Mouse (Mus musculus): ENCODE measurements at regions not wholly inside any gene's neighbourhood (a gene's known extent, or its start where the extent isn't known, plus 50 kb on each side); places are given as distances from the start of the nearest gene placed in this dataset.

GRCm38 (mm10) chr5:64599865-64600288, 203.3 kb upstream of the Klf3 start:
- peak overlapping the region; percentile 50 for H3K9ac ChIP-seq
- peak overlapping the region; percentile 69 for H3K4me2 ChIP-seq
- H3K9me3 ChIP-seq (replicated peaks), result no peaks in the 10 kb centered on the region
- H3K4me1 ChIP-seq (replicated peaks), result peaks cover 45% of the 10 kb centered on the region
- H3K27me3 ChIP-seq, result no peaks in the 10 kb centered on the region
- no peaks in the 10 kb centered on the region for H3K36me3 ChIP-seq (replicated peaks)
- H3K4me3 ChIP-seq (replicated peaks), result peak overlapping the region; percentile 42
- 17% methylated on average over 13 of the region's 13 CpGs for WGBS (ENCODE audit: insufficient replicate concordance)
- H3K27ac ChIP-seq (replicated peaks), result peak overlapping the region; percentile 80
- no peak for ATAC-seq (ENCODE audit: insufficient read depth)

DNA sequence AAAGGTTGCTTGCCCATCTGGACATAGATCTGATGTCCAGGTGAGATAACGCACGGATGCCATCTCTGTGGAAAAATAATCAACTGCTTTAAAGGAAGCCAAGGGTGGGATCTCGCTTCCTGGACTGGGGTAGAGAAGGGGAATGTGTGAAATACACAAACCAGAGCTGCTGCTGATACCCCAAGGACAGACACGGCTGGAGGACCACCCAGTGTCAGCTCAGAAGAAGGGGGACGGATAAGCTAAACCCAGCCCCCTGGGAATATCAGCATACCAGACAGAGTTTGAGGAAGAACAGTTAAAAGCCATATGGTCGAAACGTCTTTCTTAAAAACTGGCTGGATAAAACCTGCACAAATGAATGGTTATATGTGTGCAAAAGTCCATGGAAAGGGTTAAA, 202.8 kb upstream of the Klf3 start:
- H3K4me2 ChIP-seq, result peak overlapping the region; percentile 69
- peak overlapping the region; percentile 42 for H3K4me3 ChIP-seq (replicated peaks)
- H3K9me3 ChIP-seq (replicated peaks), result no peaks in the 10 kb centered on the region
- peak overlapping the region; percentile 80 for H3K27ac ChIP-seq (replicated peaks)
- WGBS (ENCODE audit: insufficient replicate concordance), result 30% methylated on average over 7 of the region's 7 CpGs
- H3K27me3 ChIP-seq, result no peaks in the 10 kb centered on the region
- ATAC-seq (ENCODE audit: insufficient read depth), result no peak
- peaks cover 45% of the 10 kb centered on the region for H3K4me1 ChIP-seq (replicated peaks)
- H3K36me3 ChIP-seq (replicated peaks), result no peaks in the 10 kb centered on the region
- no peak overlapping the region for H3K9ac ChIP-seq

GRCm38 (mm10) chr5:64600811-64601210, 202.4 kb upstream of the Klf3 start:
- Histone ChIP-seq H3K4me1 (replicated peaks) (peaks cover 45% of the 10 kb centered on the region), H3K9ac (no peak overlapping the region), H3K36me3 (replicated peaks) (no peaks in the 10 kb centered on the region), H3K27ac (replicated peaks) (peak overlapping the region; percentile 80), H3K27me3 (no peaks in the 10 kb centered on the region), H3K4me3 (replicated peaks) (no peak overlapping the region), H3K4me2 (peak overlapping the region; percentile 69), H3K9me3 (replicated peaks) (no peaks in the 10 kb centered on the region)
- ATAC-seq (ENCODE audit: insufficient read depth), result no peak
- 32% methylated on average over 2 of the region's 2 CpGs for WGBS (ENCODE audit: insufficient replicate concordance)

- 0 out of 2 replicates have a peak overlapping the region, but pooled peaks have one; percentile 7 for H3K9ac ChIP-seq
- H3K27ac ChIP-seq (replicated peaks), result peak overlapping the region; percentile 71
- H3K9me3 ChIP-seq (replicated peaks), result no peaks in the 10 kb centered on the region
- no peaks in the 10 kb centered on the region for H3K36me3 ChIP-seq (replicated peaks)
- peaks cover 45% of the 10 kb centered on the region for H3K4me1 ChIP-seq (replicated peaks)
- H3K4me2 ChIP-seq, result peak overlapping the region; percentile 4
- no peaks in the 10 kb centered on the region for H3K27me3 ChIP-seq
- H3K4me3 ChIP-seq (replicated peaks), result no peak overlapping the region
- peak; percentile 77 for ATAC-seq (ENCODE audit: insufficient read depth)
- WGBS (ENCODE audit: insufficient replicate concordance), result 14% methylated on average over 8 of the region's 8 CpGs
These were observed 201.9 kb upstream of the Klf3 start for GRCm38 (mm10) chr5:64601285-64601684.

- Histone ChIP-seq H3K9me3 (replicated peaks) (no peaks in the 10 kb centered on the region), H3K27ac (replicated peaks) (peak overlapping the region; percentile 71), H3K4me2 (peak overlapping the region; percentile 4), H3K4me3 (replicated peaks) (no peak overlapping the region), H3K27me3 (no peaks in the 10 kb centered on the region), H3K4me1 (replicated peaks) (peaks cover 45% of the 10 kb centered on the region), H3K9ac (0 out of 2 replicates have a peak overlapping the region, but pooled peaks have one; percentile 7), H3K36me3 (replicated peaks) (no peaks in the 10 kb centered on the region)
- 54% methylated on average over 5 of the region's 5 CpGs for WGBS (ENCODE audit: insufficient replicate concordance)
- ATAC-seq (ENCODE audit: insufficient read depth), result no peak
These were observed 201.4 kb upstream of the Klf3 start for GRCm38 (mm10) chr5:64601832-64602231.

DNA sequence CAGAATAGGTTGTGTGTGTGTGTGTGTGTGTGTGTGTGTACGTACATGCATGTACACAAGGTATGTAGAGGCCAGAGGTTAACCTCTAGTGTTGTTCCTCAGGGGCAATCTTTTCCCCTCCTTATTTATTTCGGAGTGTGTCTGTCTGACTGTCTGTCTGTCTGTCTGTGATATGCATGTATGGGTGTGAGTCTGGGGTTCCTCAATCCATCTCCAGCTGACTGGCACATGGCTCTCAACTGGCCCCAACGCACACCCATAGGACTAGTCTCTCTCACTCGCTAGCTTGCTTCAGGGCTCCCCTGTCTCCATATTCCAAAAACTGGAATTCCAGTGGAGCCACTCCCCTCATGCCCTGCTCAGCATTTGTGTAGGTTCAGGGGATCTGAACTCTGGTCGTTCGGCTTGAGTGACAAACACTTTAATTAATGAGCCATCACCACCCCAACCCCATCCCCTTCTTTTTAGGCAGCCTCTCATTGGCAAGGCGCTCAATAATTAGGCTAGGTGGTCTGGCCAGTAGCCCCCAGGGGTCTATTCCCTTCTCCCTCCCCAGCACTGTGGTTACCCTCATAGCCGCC, 200.7 kb upstream of the Klf3 start:
- 71% methylated on average over 8 of the region's 8 CpGs for WGBS (ENCODE audit: insufficient replicate concordance)
- no peak overlapping the region for H3K9ac ChIP-seq
- H3K4me3 ChIP-seq (replicated peaks), result no peak overlapping the region
- H3K27me3 ChIP-seq, result no peaks in the 10 kb centered on the region
- no peak for ATAC-seq (ENCODE audit: insufficient read depth)
- H3K27ac ChIP-seq (replicated peaks), result no peak overlapping the region
- H3K4me2 ChIP-seq, result 0 out of 2 replicates have a peak overlapping the region, but pooled peaks have one; percentile 4
- H3K9me3 ChIP-seq (replicated peaks), result no peaks in the 10 kb centered on the region
- peaks cover 45% of the 10 kb centered on the region for H3K4me1 ChIP-seq (replicated peaks)
- H3K36me3 ChIP-seq (replicated peaks), result no peaks in the 10 kb centered on the region

- Histone ChIP-seq H3K9me3 (replicated peaks) (no peaks in the 10 kb centered on the region), H3K4me1 (replicated peaks) (peaks cover 45% of the 10 kb centered on the region), H3K36me3 (replicated peaks) (no peaks in the 10 kb centered on the region), H3K4me3 (replicated peaks) (no peak overlapping the region), H3K9ac (no peak overlapping the region), H3K27me3 (no peaks in the 10 kb centered on the region), H3K27ac (replicated peaks) (no peak overlapping the region), H3K4me2 (no peak overlapping the region)
- ATAC-seq (ENCODE audit: insufficient read depth), result no peak
- 87% methylated on average over 11 of the region's 11 CpGs for WGBS (ENCODE audit: insufficient replicate concordance)
These were observed 200.0 kb upstream of the Klf3 start for GRCm38 (mm10) chr5:64602996-64603755.

DNA sequence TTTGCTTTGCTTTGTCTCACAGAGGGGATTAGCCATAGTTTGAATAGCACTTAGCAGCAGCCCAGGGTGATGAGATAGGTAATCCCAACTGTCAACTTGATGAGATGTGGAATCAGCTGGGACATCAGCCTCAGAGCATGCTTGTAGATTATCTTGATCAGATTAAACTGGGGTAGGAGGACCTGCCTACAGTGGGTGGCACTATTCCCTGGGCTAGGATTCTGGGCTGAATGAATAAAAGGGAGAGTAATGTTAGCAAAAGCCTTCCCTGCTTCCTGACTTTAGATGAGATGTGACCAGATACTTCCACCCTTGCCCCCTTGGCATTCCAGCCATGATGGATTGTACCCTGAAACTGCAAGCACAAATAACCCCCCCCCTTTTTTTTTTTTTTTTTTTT, 198.0 kb upstream of the Klf3 start:
- H3K36me3 ChIP-seq (replicated peaks), result no peaks in the 10 kb centered on the region

DNA sequence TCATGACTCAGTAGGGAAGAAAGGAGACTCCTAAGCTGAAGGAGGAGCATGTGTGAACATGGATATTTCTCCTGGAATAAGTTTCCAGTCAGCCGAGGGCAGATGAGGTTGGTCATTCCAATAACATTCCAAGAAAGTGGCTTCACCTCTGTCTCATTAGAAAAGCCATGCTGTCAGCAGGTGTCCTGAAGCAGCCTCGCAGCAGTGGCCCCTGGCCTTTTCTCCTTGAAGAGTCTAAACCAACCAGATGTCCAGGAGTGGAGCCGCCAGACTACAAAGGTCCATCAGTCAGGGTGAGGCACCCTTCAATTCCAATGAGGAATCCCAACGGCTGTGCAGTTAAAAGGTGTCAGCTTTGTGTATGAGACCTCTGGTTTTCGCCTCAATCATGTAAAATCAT, 197.2 kb upstream of the Klf3 start:
- Histone ChIP-seq H3K4me1 (replicated peaks) (peaks cover 44% of the 10 kb centered on the region), H3K4me2 (no peak overlapping the region), H3K9ac (no peak overlapping the region), H3K4me3 (replicated peaks) (no peak overlapping the region), H3K27ac (replicated peaks) (no peak overlapping the region), H3K27me3 (no peaks in the 10 kb centered on the region), H3K36me3 (replicated peaks) (no peaks in the 10 kb centered on the region), H3K9me3 (replicated peaks) (no peaks in the 10 kb centered on the region)
- ATAC-seq (ENCODE audit: insufficient read depth), result no peak
- 73% methylated on average over 5 of the region's 5 CpGs for WGBS (ENCODE audit: insufficient replicate concordance)

More for the DNA sequence above, 198.0 kb upstream of the Klf3 start:
- Histone ChIP-seq H3K4me3 (replicated peaks) (no peak overlapping the region), H3K9ac (no peak overlapping the region), H3K4me1 (replicated peaks) (peaks cover 44% of the 10 kb centered on the region), H3K9me3 (replicated peaks) (no peaks in the 10 kb centered on the region), H3K27ac (replicated peaks) (no peak overlapping the region), H3K4me2 (no peak overlapping the region), H3K27me3 (no peaks in the 10 kb centered on the region)
- no peak for ATAC-seq (ENCODE audit: insufficient read depth)

DNA sequence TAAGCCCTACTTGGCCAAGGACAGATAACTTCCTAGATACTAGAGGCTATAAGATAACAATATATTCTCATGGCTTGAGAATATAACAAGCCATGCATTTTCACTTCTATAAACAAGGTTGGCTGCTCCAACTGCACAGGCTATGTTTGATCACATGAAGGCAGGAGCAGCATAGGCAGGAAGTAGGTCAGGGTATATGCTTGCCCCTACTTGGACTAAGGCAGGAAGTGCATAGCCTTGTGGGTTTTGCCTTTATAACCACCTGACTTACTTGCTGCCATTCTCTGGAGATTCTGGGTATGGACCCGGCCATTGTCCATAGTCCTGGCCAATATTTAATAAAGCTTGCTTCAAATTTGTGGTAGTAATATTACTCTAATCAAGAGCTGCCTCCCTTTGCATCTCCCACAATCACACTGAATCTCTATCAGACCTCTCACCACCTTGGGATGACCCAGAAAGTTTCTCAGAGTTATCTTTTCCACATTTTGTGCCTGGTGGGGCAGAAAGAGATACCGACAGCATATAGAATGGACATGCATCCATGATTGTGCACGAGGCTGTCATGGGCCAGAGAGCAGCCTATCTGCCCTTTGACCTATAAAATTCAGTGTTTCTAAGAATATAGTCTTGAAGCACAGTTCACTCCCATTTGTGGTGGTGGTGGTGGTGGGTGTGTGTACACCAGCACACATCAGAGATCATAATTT, 193.7 kb upstream of the Klf3 start:
- Histone ChIP-seq H3K27me3 (no peaks in the 10 kb centered on the region), H3K9me3 (replicated peaks) (no peaks in the 10 kb centered on the region), H3K4me1 (replicated peaks) (peaks cover 27% of the 10 kb centered on the region), H3K27ac (replicated peaks) (peak overlapping the region; percentile 48; the same call in 1 of the 2 replicates), H3K36me3 (replicated peaks) (no peaks in the 10 kb centered on the region), H3K4me3 (replicated peaks) (no peak overlapping the region), H3K9ac (peak overlapping the region; percentile 18; the same call in 1 of the 2 replicates), H3K4me2 (no peak overlapping the region)
- WGBS (ENCODE audit: insufficient replicate concordance), result 34% methylated on average over 3 of the region's 3 CpGs
- peak; percentile 41; the same call in 1 of the 2 replicates for ATAC-seq (ENCODE audit: insufficient read depth)

GRCm38 (mm10) chr5:64610146-64610545, 193.0 kb upstream of the Klf3 start:
- peak overlapping the region; percentile 18; the same call in 1 of the 2 replicates for H3K9ac ChIP-seq
- ATAC-seq (ENCODE audit: insufficient read depth), result no peak

More at GRCm38 (mm10) chr5:64610146-64610545, 193.0 kb upstream of the Klf3 start:
- WGBS (ENCODE audit: insufficient replicate concordance), result 18% methylated on average over 3 of the region's 3 CpGs
- 0 out of 2 replicates have a peak overlapping the region, but pooled peaks have one; percentile 13 for H3K4me2 ChIP-seq
- no peaks in the 10 kb centered on the region for H3K27me3 ChIP-seq
- H3K27ac ChIP-seq (replicated peaks), result peak overlapping the region; percentile 48; the same call in 1 of the 2 replicates
- H3K9me3 ChIP-seq (replicated peaks), result no peaks in the 10 kb centered on the region
- H3K36me3 ChIP-seq (replicated peaks), result no peaks in the 10 kb centered on the region
- H3K4me3 ChIP-seq (replicated peaks), result no peak overlapping the region
- H3K4me1 ChIP-seq (replicated peaks), result peaks cover 27% of the 10 kb centered on the region

Measured in liver, embryonic 15.5 days (tissue).